8 mouse cellular contexts compared by ENCODE assay signal in genomic region chr2:180172152-180172551, GRCm38 (mm10). TPM values are rescaled to one million over a fixed set of nuclear protein-coding genes. Genes with fewer than 3 reads are reported as not detected.
DNase-seq lines count a peak whose midpoint lies in the region; ATAC-seq lines count a peak whose summit lies in the region.

No protein-coding gene starts in this region.

- peak overlapping the region; percentile 95 for H3K4me3 ChIP-seq in heart, embryonic 10.5 days
- H3K4me3 ChIP-seq in erythroblast, embryonic 14.5 days (replicated peaks): peak overlapping the region; percentile 86
- peak overlapping the region; percentile 98 for H3K4me3 ChIP-seq in liver, embryonic 12.5 days

- peaks cover 43% of the 10 kb centered on the region for H3K36me3 ChIP-seq in heart, embryonic 10.5 days
- H3K36me3 ChIP-seq in erythroblast, embryonic 14.5 days (ENCODE audit: control insufficient read depth): peaks cover 48% of the 10 kb centered on the region
- H3K36me3 ChIP-seq in liver, embryonic 12.5 days: peaks cover 44% of the 10 kb centered on the region

- ATAC-seq in liver, embryonic 12.5 days: no peak

- peak overlapping the region; percentile 97 for H3K27ac ChIP-seq in heart, embryonic 10.5 days
- peak overlapping the region; percentile 92 for H3K27ac ChIP-seq in liver, embryonic 12.5 days

- H3K27me3 ChIP-seq in heart, embryonic 10.5 days (ENCODE audit: insufficient read depth, poor library complexity, severe bottlenecking): no peaks in the 10 kb centered on the region
- no peaks in the 10 kb centered on the region for H3K27me3 ChIP-seq in erythroblast, embryonic 14.5 days (ENCODE audit: control insufficient read depth)
- H3K27me3 ChIP-seq in liver, embryonic 12.5 days (replicated peaks): no peaks in the 10 kb centered on the region

- H3K4me1 ChIP-seq in heart, embryonic 10.5 days: peaks cover 19% of the 10 kb centered on the region
- peaks cover 33% of the 10 kb centered on the region for H3K4me1 ChIP-seq in erythroblast, embryonic 14.5 days (ENCODE audit: control insufficient read depth)
- H3K4me1 ChIP-seq in liver, embryonic 12.5 days: peaks cover 33% of the 10 kb centered on the region

- H3K9me3 ChIP-seq in heart, embryonic 10.5 days: no peaks in the 10 kb centered on the region
- no peaks in the 10 kb centered on the region for H3K9me3 ChIP-seq in erythroblast, embryonic 14.5 days (ENCODE audit: control insufficient read depth, low read length)
- no peaks in the 10 kb centered on the region for H3K9me3 ChIP-seq in liver, embryonic 12.5 days (replicated peaks)

- WGBS in heart, embryonic 10.5 days: 4% methylated on average over 9 of the region's 9 CpGs
- 2% methylated on average over 9 of the region's 9 CpGs for WGBS in liver, embryonic 12.5 days (ENCODE audit: insufficient replicate concordance)

- no peak for DNase-seq in heart, embryonic 10.5 days (ENCODE audit: low spot score)
- no peak for DNase-seq in heart, adult 9 months (ENCODE audit: low spot score in 2 of 2)
- peak; percentile 16 for DNase-seq in CD4-positive helper T cell, adult 2 months (ENCODE audit: low read depth, low spot score)
- no peak for DNase-seq in natural killer cell, adult 2 months (ENCODE audit: low spot score in 2 of 2)
- no peak for DNase-seq in ovary, postnatal 10 days (ENCODE audit: low spot score)
- DNase-seq in thymus, postnatal 4 days: no peak

- peak overlapping the region; percentile 96 for H3K9ac ChIP-seq in liver, embryonic 12.5 days

- peak overlapping the region; percentile 93 for H3K4me2 ChIP-seq in liver, embryonic 12.5 days

RNA-seq across cellular contexts. Expression of gene Adrm1, which starts 0.9 kb away (rescaled TPM):
- 202 and 240 TPM in 2 replicates for polyA plus RNA-seq in heart, embryonic 10.5 days (2016; fragmentation: Nextera tagmentation; extraction: Ambion mirVana)
- 69.4 and 72.6 TPM in 2 replicates for polyA plus RNA-seq in erythroblast, embryonic 14.5 days (2012)
- polyA plus RNA-seq in liver, embryonic 12.5 days (2016; fragmentation: Nextera tagmentation; extraction: Ambion mirVana): 176 and 189 TPM in 2 replicates

RNA-seq across cellular contexts. Expression of gene Osbpl2, which starts 53.0 kb away (rescaled TPM):
- 29.7 and 38.0 TPM in 2 replicates for polyA plus RNA-seq in heart, embryonic 10.5 days (2016; fragmentation: Nextera tagmentation; extraction: Ambion mirVana)
- 0.76 and 1.2 TPM in 2 replicates for polyA plus RNA-seq in erythroblast, embryonic 14.5 days (2012)
- polyA plus RNA-seq in liver, embryonic 12.5 days (2016; fragmentation: Nextera tagmentation; extraction: Ambion mirVana): 13.5 and 15.5 TPM in 2 replicates

RNA-seq across cellular contexts. Expression of gene Lama5, which starts 53.5 kb away (rescaled TPM):
- polyA plus RNA-seq in heart, embryonic 10.5 days (2016; fragmentation: Nextera tagmentation; extraction: Ambion mirVana): 23.6 and 30.8 TPM in 2 replicates
- 0.08 and 0.14 TPM in 2 replicates for polyA plus RNA-seq in erythroblast, embryonic 14.5 days (2012)
- 4.1 and 4.3 TPM in 2 replicates for polyA plus RNA-seq in liver, embryonic 12.5 days (2016; fragmentation: Nextera tagmentation; extraction: Ambion mirVana)
